Mouse (Mus musculus) bone marrow, adult 2 months (tissue): ENCODE measurements around the gene Fbxo7. TPM values are rescaled to one million over a fixed set of nuclear protein-coding genes. Genes with fewer than 3 reads are reported as not detected.

ENCODE experiments used
- H3K27ac ChIP-seq: fragments of 200-500 bp; 2 replicates; pipeline ENCODE4 v1.5.1; 2012; ENCODE audit warnings: low read depth, mild to moderate bottlenecking, control low read depth, inconsistent platforms, low read length; ENCODE audit not compliant: control insufficient read depth, poor library complexity, insufficient read depth
- H3K4me1 ChIP-seq: fragments of 200-500 bp; 2 replicates; pipeline ENCODE4 v1.6.1; 2011; ENCODE audit warnings: low read length; ENCODE audit not compliant: control insufficient read depth, insufficient read depth
- H3K4me3 ChIP-seq: fragments of 200-500 bp; replicated peaks from 2 replicates; pipeline ENCODE3; 2011; ENCODE audit warnings: mild to moderate bottlenecking, low read depth, low read length, control low read depth; ENCODE audit not compliant: control insufficient read depth
- CTCF ChIP-seq: fragments of 200-500 bp; IDR thresholded peaks from 2 replicates; pipeline ENCODE4 v1.5.1; 2011; ENCODE audit warnings: low read length, control low read depth; ENCODE audit not compliant: control insufficient read depth, insufficient read depth
- POLR2A ChIP-seq: fragments of 200-500 bp; IDR thresholded peaks from 2 replicates; pipeline ENCODE4 v1.6.1; 2011; ENCODE audit warnings: low read depth, mild to moderate bottlenecking, control low read depth, low read length, borderline replicate concordance; ENCODE audit not compliant: control insufficient read depth
- WGBS: fragments of 180-500 bp; shearing (Covaris S2); methylation state at CpG from one replicate; pipeline ENCODE4 v1.1.7; 2018; 5-methylcytosine and 5-hydroxymethylcytosine counted together
- polyA plus RNA-seq: library from polyadenylated mRNA; stranded (reverse); fragments of >200 nt; gene quantifications from 2 replicates; pipeline ENCODE4 v1.2.4, GENCODE M21; 2011; ENCODE audit warnings: low replicate concordance; ENCODE audit not compliant: missing spikeins, insufficient read depth, insufficient read length

Fbxo7 gene
- polyA plus RNA-seq, 1 experiment = 72.4 TPM

- WGBS = 88% methylated on average over 2 of the region's 2 CpGs
- H3K27ac ChIP-seq = no peak overlapping the region
- TF ChIP-seq CTCF (no peak), POLR2A (no peak)
- H3K4me3 ChIP-seq = no peak overlapping the region
- peaks cover 2% of the 10 kb centered on the region for H3K4me1 ChIP-seq
Measured at GRCm38 (mm10) chr10:86009688-86010087, 12.1 kb upstream of the Fbxo7 start.

GRCm38 (mm10) chr10:86010636-86011035, 11.1 kb upstream of the Fbxo7 start:
- TF ChIP-seq CTCF (no peak), POLR2A (no peak)
- Histone ChIP-seq H3K4me3 (no peak overlapping the region), H3K4me1 (peaks cover 2% of the 10 kb centered on the region), H3K27ac (no peak overlapping the region)
- 7% methylated on average over 6 of the region's 6 CpGs for WGBS

- 4% methylated on average over 2 of the region's 2 CpGs for WGBS
- H3K4me1 ChIP-seq = peaks cover 2% of the 10 kb centered on the region
- no peak overlapping the region for H3K4me3 ChIP-seq
- H3K27ac ChIP-seq = no peak overlapping the region
- TF ChIP-seq POLR2A = no peak
Measured at GRCm38 (mm10) chr10:86011172-86011571, 10.6 kb upstream of the Fbxo7 start.

GRCm38 (mm10) chr10:86011781-86012180, 10.0 kb upstream of the Fbxo7 start, which contains the start of gene Bpifc:
Gene Bpifc, minus strand, starts transcription at chr10:86011895.
- WGBS = 44% methylated on average over 2 of the region's 2 CpGs
- TF ChIP-seq CTCF (no peak), POLR2A (no peak)
- no peak within 1 kb of the TSS for H3K4me3 ChIP-seq
- peaks cover 2% of the 10 kb centered on the region for H3K4me1 ChIP-seq
- no peak within 1 kb of the TSS for H3K27ac ChIP-seq

- WGBS = 92% methylated on average over 7 of the region's 7 CpGs
- H3K27ac ChIP-seq = no peak overlapping the region
- no peak for TF ChIP-seq POLR2A
- no peak for TF ChIP-seq CTCF
- no peak overlapping the region for H3K4me3 ChIP-seq
- H3K4me1 ChIP-seq = no peaks in the 10 kb centered on the region; the same call in 1 of the 2 replicates
Measured at GRCm38 (mm10) chr10:86017781-86018180, 4.0 kb upstream of the Fbxo7 start.

- H3K4me3 ChIP-seq = no peak overlapping the region
- H3K27ac ChIP-seq = no peak overlapping the region
- H3K4me1 ChIP-seq = no peaks in the 10 kb centered on the region; the same call in 1 of the 2 replicates
- no peak for TF ChIP-seq POLR2A
- TF ChIP-seq CTCF = no peak
- WGBS = 30% methylated on average over 5 of the region's 5 CpGs
Measured at GRCm38 (mm10) chr10:86018813-86019212, 3.0 kb upstream of the Fbxo7 start.

- Histone ChIP-seq H3K27ac (no peak overlapping the region), H3K4me1 (no peaks in the 10 kb centered on the region; the same call in 1 of the 2 replicates), H3K4me3 (peak overlapping the region; percentile 11)
- TF ChIP-seq CTCF (no peak), POLR2A (no peak)
- under 1% methylated on average over 3 of the region's 3 CpGs for WGBS
Measured at GRCm38 (mm10) chr10:86021408-86021748, 394 bp upstream of the Fbxo7 start.

GRCm38 (mm10) chr10:86022474-86022816, 673 bp downstream of the Fbxo7 start:
- H3K4me3 ChIP-seq = peak overlapping the region; percentile 90
- TF ChIP-seq CTCF (no peak), POLR2A (no peak)
- WGBS = 1% methylated on average over 6 of the region's 6 CpGs
- no peaks in the 10 kb centered on the region; the same call in 1 of the 2 replicates for H3K4me1 ChIP-seq
- peak overlapping the region; percentile 92 for H3K27ac ChIP-seq

- TF ChIP-seq CTCF (no peak), POLR2A (no peak)
- Histone ChIP-seq H3K4me1 (no peaks in the 10 kb centered on the region; the same call in 1 of the 2 replicates), H3K4me3 (peak overlapping the region; percentile 52), H3K27ac (no peak overlapping the region)
Measured at GRCm38 (mm10) chr10:86023149-86023548, 1.4 kb downstream of the Fbxo7 start.
